Mouse (Mus musculus): ENCODE results near the gene Pgm2. TPM values are rescaled to one million over a fixed set of nuclear protein-coding genes. Genes with fewer than 3 reads are reported as not detected.

The Pgm2 gene
- polyA plus RNA-seq (2012; rRNA removed): 31.4 and 40.5 TPM in 2 replicates

GRCm38 (mm10) chr5:64092748-64093292 lies at the start of gene Pgm2:
Pgm2 (plus strand) TSS chr5:64092950.

GRCm38 (mm10) chr5:64155861-64156550 lies 63.3 kb downstream of the Pgm2 start, which contains the start of gene Tbc1d1:
Tbc1d1 (plus strand) TSS chr5:64156305.

Other genes starting within 250 kb of the Pgm2 start
- gene Rell1, start 124.1 kb upstream of the Pgm2 start, polyA plus RNA-seq (2012; rRNA removed): 20.1 and 20.6 TPM in 2 replicates
- gene Tbc1d1, start 63.4 kb downstream of the Pgm2 start, polyA plus RNA-seq (2012; rRNA removed): 11.9 and 12.6 TPM in 2 replicates

All from colon, adult 2 months (tissue).